Mouse (Mus musculus): ENCODE data around the gene Zfyve16.

- no peak for TF ChIP-seq CTCF (IDR thresholded peaks at IDR 0.05)
- no peak for TF ChIP-seq EP300 (IDR thresholded peaks at IDR 0.05)
These were observed 16.4 kb upstream of the Zfyve16 start for GRCm38 (mm10) chr13:92547093-92547492.

Measured in lung, postnatal 0 days (tissue).